Mouse (Mus musculus): ENCODE results near the gene Gm3415.
"Not testable (repeated sequence)": the region's sequence is repeated elsewhere in the genome, so short reads cannot be mapped to it uniquely, and the experiment has no call there.

The Gm3415 gene

GRCm38 (mm10) chr5:146555836-146556235 is at the start of gene Gm3415:
Gene Gm3415, plus strand, starts transcription at chr5:146556136.
- not testable (repeated sequence) for DNase-seq

DNA sequence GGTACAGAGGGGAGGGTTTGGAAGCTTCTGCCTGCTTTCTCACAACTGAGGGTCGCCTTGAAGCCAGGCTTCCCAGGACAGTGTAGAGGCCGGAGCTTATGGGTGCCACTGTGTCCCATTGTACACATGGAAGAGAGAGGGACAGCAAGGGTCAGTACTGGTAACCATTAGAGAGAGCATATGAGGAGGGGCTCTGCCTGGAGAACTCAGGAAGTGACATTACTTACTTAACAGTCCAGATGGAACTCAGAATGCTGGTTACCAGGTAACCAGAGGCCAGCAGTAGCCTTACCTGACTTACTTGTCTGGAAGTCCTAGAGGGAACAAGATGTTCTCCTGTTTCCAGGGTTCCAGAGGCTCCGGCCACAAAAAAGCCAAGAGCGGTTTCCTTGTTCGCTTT is 42.1 kb upstream of the Gm3415 start, which contains the start of gene Gm3402:
Gene Gm3402, plus strand, starts transcription at position 301 of the 400 bp plus-strand sequence.
- DNase-seq: not testable (repeated sequence)

- DNase-seq: not testable (repeated sequence)
Measured at GRCm38 (mm10) chr5:146525501-146525900, 30.4 kb upstream of the Gm3415 start, which contains the start of gene Gm3404. Gene Gm3404, plus strand, starts transcription at chr5:146525801.

DNA sequence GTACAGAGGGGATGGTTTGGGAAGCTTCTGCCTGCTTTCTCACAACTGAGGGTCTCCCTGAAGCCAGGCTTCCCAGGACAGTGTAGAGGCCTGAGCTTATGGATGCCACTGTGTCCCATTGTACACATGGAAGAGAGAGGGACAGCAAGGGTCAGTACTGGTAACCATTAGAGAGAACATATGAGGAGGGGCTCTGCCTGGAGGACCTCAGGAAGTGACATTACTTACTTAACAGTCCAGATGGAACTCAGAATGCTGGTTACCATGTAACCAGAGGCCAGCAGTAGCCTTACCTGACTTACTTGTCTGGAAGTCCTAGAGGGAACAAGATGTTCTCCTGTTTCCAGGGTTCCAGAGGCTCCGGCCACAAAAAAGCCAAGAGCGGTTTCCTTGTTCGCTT is 18.6 kb upstream of the Gm3415 start, which contains the start of gene Gm3409:
Gene Gm3409, plus strand, starts transcription at position 301 of the 400 bp plus-strand sequence.
- not testable (repeated sequence) for DNase-seq

GRCm38 (mm10) chr5:146564259-146564658 is 8.3 kb downstream of the Gm3415 start:
- no peak for DNase-seq

GRCm38 (mm10) chr5:146567054-146567453 is 11.1 kb downstream of the Gm3415 start:
- DNase-seq: no peak

GRCm38 (mm10) chr5:146570179-146570578 is 14.2 kb downstream of the Gm3415 start:
- not testable (repeated sequence) for DNase-seq

- not testable (repeated sequence) for DNase-seq
Measured at GRCm38 (mm10) chr5:146571830-146572734, 16.1 kb downstream of the Gm3415 start.

DNA sequence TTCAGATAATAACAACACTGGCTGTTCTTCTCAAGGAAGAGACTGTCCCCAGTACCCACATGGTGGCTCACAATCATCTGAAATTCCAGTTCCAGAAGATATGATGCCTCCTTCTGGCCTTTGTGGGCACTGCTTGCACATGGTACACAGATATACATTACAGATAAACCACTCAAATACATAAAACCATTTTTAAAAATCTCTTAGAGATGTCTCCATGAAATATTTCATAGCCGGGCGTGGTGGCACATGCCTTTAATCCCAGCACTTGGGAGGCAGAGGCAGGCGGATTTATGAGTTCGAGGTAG is 16.8 kb downstream of the Gm3415 start:
- not testable (repeated sequence) for DNase-seq

DNA sequence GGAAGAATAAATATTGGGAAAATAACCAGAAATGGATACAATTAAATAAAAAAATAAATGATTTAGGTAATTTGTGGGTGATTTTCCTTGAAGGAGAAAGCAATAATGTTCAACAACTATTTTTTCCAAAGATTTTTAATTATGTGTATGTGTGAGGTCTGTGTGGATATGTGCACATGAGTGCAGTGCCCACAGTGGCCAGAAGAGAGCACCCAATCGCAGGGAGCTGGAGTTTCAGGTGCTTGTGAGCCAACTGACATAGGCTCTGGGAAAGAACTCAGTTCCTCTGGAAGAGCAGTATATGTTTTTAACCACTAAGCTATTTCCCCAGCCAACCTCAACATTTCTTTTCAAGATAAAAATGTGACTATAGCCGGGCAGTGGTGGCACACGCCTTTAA is 20.7 kb downstream of the Gm3415 start:
- no peak for DNase-seq

DNA sequence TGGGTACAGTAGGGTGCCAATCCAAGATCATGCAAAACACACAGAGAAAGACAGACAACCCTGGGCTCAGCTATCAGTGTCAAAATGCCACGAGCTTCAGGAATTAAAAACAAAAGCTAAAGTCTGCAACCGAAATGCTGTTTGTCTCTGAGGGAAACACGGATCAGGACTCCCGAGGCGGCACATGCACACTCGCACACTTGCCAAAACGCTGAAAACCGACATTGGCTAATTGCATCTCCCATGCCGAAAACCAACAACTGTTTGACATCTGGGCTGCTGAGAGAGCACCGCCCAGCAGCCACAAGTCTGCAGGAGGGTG is 28.2 kb downstream of the Gm3415 start:
- no peak for DNase-seq

- no peak for DNase-seq
Measured at GRCm38 (mm10) chr5:146584478-146585306, 28.8 kb downstream of the Gm3415 start, which contains the start of gene Gpr12. Gene Gpr12, minus strand, starts transcription at chr5:146585239.

DNA sequence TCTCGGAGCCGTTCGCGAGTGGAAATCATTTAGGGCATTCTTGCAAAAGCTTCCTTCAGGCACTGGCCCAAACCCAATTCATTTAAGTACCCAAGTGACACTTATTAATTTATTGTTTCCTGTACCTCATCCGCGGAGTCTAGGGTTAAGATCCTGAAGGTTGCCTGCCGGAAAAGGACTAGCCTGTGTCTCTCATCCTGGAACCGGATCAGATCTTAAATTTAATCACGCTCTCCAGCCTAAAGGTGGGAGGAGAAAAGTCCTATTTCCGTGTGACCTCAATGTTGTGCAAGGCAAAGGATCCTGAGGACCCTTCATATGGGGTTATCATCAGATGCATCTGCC is 29.3 kb downstream of the Gm3415 start:
- DNase-seq: no peak

DNA sequence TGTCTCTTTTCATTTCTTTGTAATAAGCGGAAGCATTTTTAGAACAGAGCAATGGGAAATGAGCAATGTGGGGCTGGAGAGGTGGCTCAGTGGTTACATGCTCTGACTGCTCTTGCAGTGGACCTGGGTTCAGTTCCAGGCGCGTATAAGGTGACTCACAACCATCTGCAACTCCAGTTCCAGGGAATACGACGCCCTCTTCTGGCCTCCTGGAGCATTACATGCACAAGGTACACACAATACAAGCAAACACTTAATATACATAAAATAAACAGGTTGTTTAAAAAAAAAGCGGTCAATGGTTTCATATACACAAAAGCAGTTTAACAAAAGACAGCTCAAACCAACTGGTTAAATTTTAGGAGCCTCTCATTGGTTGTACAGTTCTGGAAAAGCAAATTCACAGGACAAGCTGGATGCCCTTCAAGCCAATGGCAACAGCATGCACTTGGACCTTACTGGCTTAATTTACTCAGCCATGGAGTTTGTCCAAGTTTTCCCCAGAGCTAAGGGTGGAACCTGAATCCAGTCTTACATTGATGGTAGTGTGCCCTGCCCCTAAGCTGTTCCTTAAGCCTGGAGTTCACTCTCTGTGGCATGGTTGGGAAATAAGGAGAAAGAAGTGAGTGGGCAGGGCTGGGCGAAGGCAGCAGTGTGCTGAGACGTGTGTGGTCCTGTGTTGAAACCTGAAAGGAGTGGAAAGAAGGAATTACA is 30.6 kb downstream of the Gm3415 start:
- no peak for DNase-seq

- no peak for DNase-seq
Measured at GRCm38 (mm10) chr5:146590987-146591386, 35.1 kb downstream of the Gm3415 start.

- no peak for DNase-seq
Measured at GRCm38 (mm10) chr5:146591636-146592035, 35.7 kb downstream of the Gm3415 start.

- no peak for DNase-seq
Measured at GRCm38 (mm10) chr5:146592580-146592979, 36.6 kb downstream of the Gm3415 start.

DNA sequence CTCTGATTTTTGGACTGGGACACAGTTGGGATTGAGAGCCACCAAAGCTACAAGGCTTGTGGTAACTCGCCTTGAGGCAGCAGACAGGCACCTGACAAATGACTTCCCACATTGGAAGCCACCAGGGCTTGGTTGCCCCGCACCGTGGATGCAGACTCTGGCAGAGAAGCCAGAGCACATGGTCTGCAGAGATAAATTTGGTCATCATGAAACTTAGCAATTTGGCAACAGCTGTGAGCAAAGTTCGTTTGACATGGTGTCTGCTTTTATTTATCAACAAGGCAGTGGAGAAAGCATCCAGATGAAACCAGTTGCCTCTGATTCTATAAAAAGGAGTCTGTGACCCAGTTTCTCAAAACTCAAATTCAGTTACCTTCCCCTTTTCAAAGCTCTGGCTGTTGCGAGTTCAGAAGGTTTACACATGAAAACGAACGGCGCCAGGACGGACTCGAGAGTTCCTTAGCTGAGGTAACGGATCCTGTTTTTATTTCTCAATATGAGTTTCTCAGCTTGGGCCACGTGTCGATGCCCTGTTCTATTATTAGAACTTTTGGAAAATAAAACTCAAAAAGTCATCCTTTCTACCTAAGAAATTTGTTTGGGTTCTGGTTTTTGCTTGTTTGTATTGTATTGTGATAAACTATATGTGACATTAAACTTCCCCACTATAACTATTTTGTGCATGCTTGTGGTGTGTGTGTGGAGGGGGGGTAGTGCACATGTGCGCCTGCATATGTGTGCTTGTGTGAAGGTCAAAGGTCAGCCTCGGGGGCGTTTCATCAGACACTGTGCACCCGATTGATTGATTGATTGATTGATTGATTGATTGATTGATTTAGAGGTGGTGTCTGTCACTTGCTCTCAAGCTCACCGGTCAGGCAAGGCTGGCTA is 40.9 kb downstream of the Gm3415 start:
- DNase-seq: no peak

- DNase-seq: no peak
Measured at GRCm38 (mm10) chr5:146597503-146597874, 41.6 kb downstream of the Gm3415 start.

- DNase-seq: no peak
Measured at GRCm38 (mm10) chr5:146598215-146599119, 42.5 kb downstream of the Gm3415 start.

DNA sequence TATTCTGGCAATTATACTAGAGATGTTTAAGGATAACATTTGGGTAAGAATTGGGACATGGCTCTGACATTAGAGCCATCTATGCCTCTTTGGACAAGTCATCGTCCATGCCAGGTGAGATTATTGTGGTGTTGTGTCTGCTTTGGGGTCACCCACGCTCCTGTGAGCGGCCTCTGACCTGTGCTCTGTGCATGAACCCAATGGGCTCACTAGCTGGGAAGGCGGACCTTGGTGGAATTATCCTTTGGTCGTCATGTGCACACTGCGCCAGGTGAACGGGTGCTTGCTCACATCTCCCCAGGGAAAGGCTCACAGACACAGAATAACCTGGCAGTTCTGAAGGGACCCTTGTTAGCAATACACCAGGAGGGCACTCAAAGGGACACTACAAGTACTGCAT is 43.3 kb downstream of the Gm3415 start:
- DNase-seq: not testable (repeated sequence)
